Mouse (Mus musculus) heart, adult 2 months (tissue): ENCODE measurements at regions not wholly inside any gene's neighbourhood (a gene's known extent, or its start where the extent isn't known, plus 50 kb on each side); places are given as distances from the start of the nearest gene placed in this dataset.

Experiments used
- CTCF ChIP-seq: fragments of 200-600 bp; IDR thresholded peaks from 2 replicates; pipeline ENCODE4 v1.8.1; 2022; ENCODE audit warnings: antibody characterized with exemption, mild to moderate bottlenecking, moderate library complexity
- POLR2A ChIP-seq: fragments of 200-500 bp; IDR thresholded peaks from 2 replicates; pipeline ENCODE4 v1.6.1; 2011; ENCODE audit warnings: mild to moderate bottlenecking, low read depth, low read length, control low read depth; ENCODE audit not compliant: insufficient read depth

- TF ChIP-seq CTCF (no peak), POLR2A (no peak)
These were observed 153.1 kb downstream of the Irs2 start for GRCm38 (mm10) chr8:10855131-10855530.
